Mouse (Mus musculus) forebrain, embryonic 13.5 days (tissue): ENCODE data around the gene Svopl. TPM values are rescaled to one million over a fixed set of nuclear protein-coding genes. Genes with fewer than 3 reads are reported as not detected.

Experiments used
- ATAC-seq: fragments of 200-750 bp; cut with Nextera tagmentation; 2 replicates; pipeline ENCODE4 v1.8.0; 2017
- H3K27ac ChIP-seq: fragments of 300-500 bp; sonication (generic); 2 replicates; pipeline ENCODE4 v1.5.1; 2015; ENCODE audit warnings: inconsistent platforms, mild to moderate bottlenecking, moderate library complexity
- H3K27me3 ChIP-seq: fragments of 300-500 bp; sonication (generic); 2 replicates; pipeline ENCODE4 v1.6.1; 2015; ENCODE audit warnings: mild to moderate bottlenecking, inconsistent platforms
- H3K36me3 ChIP-seq: fragments of 300-500 bp; sonication (generic); 2 replicates; pipeline ENCODE4 v1.6.1; 2015; ENCODE audit warnings: mild to moderate bottlenecking, inconsistent platforms; ENCODE audit not compliant: poor library complexity, severe bottlenecking
- H3K4me1 ChIP-seq: fragments of 300-500 bp; sonication (generic); 2 replicates; pipeline ENCODE4 v1.6.1; 2015; ENCODE audit warnings: inconsistent platforms
- H3K4me2 ChIP-seq: fragments of 300-500 bp; sonication (generic); 2 replicates; pipeline ENCODE4 v1.6.1; 2015; ENCODE audit warnings: inconsistent platforms, mild to moderate bottlenecking, moderate library complexity
- H3K4me3 ChIP-seq: fragments of 300-500 bp; sonication (generic); 2 replicates; pipeline ENCODE4 v1.5.1; 2015; ENCODE audit warnings: mild to moderate bottlenecking, inconsistent platforms
- H3K9ac ChIP-seq: fragments of 300-500 bp; sonication (generic); 2 replicates; pipeline ENCODE4 v1.6.1; 2015; ENCODE audit warnings: mild to moderate bottlenecking, inconsistent platforms
- H3K9me3 ChIP-seq: fragments of 300-500 bp; sonication (generic); replicated peaks from 2 replicates; pipeline ENCODE4 v1.6.1; 2016; ENCODE audit warnings: inconsistent platforms
- WGBS: fragments of 180-500 bp; shearing (Covaris S2); methylation state at CpG from one replicate; pipeline ENCODE4 v1.1.7; 2015; 5-methylcytosine and 5-hydroxymethylcytosine counted together
- polyA plus RNA-seq: library from polyadenylated mRNA; unstranded; fragments of >200 nt; fragmentation: Nextera tagmentation; extraction: Ambion mirVana; gene quantifications from 2 replicates; pipeline ENCODE4 v1.2.1, GENCODE M21; 2015

The Svopl gene
- polyA plus RNA-seq, 1 experiment from 2014 or later = 0.36 TPM

DNA sequence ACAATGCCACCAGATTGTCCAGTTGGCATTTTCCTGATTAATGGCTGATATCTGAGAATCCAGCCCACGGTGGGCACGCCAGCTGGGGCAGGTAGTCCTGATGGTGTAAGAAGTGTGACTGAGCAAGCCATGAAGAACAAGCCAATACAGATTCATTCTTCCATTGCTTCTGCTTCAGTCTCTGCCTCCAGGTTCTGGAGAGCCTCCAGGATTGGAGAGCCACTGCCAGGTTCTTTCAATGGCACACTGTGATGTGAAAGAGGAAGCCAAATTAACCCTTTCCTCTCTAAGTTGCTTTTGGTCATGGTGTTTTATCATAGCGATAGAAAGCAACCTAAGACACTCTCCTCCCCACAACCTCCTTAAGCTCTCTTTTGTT, 18.3 kb upstream of the Svopl start:
- no peaks in the 10 kb centered on the region for H3K36me3 ChIP-seq
- peaks cover 11% of the 10 kb centered on the region; the same call in 1 of the 2 replicates for H3K4me1 ChIP-seq
- no peak overlapping the region for H3K4me3 ChIP-seq
- no peaks in the 10 kb centered on the region for H3K27me3 ChIP-seq
- 61% methylated on average over 3 of the region's 3 CpGs for WGBS
- H3K4me2 ChIP-seq = no peak overlapping the region
- peaks cover 7% of the 10 kb centered on the region; the same call in 1 of the 2 replicates for H3K9me3 ChIP-seq
- H3K9ac ChIP-seq = no peak overlapping the region
- ATAC-seq = no peak
- H3K27ac ChIP-seq = no peak overlapping the region

DNA sequence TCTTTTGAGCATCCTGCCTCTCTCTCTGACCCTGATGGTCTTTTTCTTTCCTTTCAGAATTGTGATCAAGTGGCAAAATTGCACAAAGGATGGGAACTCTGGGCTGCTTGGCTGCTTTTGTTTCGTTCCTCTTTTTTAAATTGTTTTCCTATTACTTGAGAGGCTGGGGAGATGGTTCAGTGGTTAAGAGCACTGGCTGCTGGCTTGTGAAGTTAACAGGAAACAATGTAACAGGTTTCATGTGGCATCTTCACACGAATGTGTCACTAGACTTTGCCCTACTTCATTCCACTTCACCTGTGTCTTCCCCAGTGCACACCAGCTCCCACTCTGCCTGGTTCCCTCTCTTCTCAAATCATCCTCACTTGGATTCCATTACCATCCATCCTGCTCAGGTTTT, 17.8 kb upstream of the Svopl start:
- H3K4me2 ChIP-seq = no peak overlapping the region
- no peak for ATAC-seq
- no peaks in the 10 kb centered on the region for H3K27me3 ChIP-seq
- peaks cover 7% of the 10 kb centered on the region; the same call in 1 of the 2 replicates for H3K9me3 ChIP-seq
- no peak overlapping the region for H3K4me3 ChIP-seq
- H3K36me3 ChIP-seq = no peaks in the 10 kb centered on the region
- WGBS = 63% methylated on average over 2 of the region's 2 CpGs
- no peak overlapping the region for H3K9ac ChIP-seq
- peaks cover 11% of the 10 kb centered on the region; the same call in 1 of the 2 replicates for H3K4me1 ChIP-seq
- no peak overlapping the region for H3K27ac ChIP-seq

DNA sequence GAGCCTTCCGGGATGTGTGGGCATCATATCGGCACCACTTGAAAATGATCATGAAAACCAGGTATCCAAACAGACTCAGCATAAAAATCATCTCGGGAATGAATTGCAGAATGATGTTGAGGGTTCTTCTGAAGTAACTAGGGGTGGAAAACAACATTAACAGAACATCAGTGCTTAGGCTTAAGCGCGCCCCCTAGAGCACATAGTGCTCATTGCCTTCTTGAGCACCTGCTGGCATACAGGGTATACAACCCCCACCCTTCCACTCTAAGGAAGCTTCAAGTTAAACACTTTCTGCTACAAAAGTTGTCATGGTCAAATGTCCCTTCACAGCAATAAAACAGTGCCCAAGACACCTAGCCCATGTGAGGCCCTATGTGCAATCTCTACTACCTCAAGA, 12.0 kb upstream of the Svopl start:
- no peaks in the 10 kb centered on the region for H3K27me3 ChIP-seq
- 53% methylated on average over 5 of the region's 5 CpGs for WGBS
- no peaks in the 10 kb centered on the region for H3K36me3 ChIP-seq
- no peak overlapping the region for H3K27ac ChIP-seq
- H3K4me3 ChIP-seq = no peak overlapping the region
- no peak for ATAC-seq
- no peak overlapping the region for H3K4me2 ChIP-seq
- H3K9ac ChIP-seq = no peak overlapping the region
- no peaks in the 10 kb centered on the region for H3K4me1 ChIP-seq
- peaks cover 7% of the 10 kb centered on the region; the same call in 1 of the 2 replicates for H3K9me3 ChIP-seq

DNA sequence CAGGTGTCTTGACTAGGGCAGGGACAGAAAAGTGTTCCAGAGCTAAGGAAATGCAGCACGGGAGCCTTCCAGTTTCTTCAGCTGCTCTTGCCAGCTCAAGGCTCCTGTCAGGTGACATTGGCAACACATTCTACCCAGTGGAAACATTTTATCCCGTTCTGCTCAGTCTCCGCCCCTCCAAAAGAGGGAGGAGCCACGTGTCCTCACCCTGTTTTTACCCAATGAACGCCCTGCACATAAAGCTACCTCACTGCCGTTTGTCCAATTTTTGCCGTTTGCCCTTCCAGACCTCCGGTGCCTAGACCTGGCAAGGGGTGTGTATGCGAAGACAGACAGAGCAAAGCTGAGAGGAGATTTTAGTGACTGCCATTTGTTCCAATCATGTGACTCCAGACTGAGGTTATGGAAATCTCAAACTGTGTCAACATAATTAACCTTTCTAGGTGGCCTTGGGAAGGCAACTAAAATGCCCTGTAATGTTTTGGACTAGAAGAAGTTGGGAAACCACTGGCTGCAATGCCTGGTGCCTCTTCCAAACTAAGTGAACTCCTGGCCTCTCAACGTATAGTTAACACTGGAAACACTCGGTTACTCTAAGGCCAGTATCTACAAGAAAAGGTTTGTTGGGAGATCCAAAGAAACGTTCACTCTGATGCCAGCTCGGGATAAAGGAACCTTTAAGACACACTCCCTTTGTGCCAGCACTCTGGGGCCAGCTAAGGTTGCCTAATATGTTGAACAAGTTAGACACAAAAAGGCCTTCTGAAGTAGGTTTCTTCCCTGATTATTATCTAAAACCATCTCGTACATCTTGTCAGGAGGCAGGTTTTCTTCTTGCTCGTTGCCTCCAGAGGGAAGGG, 8.9 kb upstream of the Svopl start:
- Histone ChIP-seq H3K27me3 (no peaks in the 10 kb centered on the region), H3K4me1 (no peaks in the 10 kb centered on the region), H3K9ac (no peak overlapping the region), H3K4me2 (no peak overlapping the region), H3K27ac (no peak overlapping the region), H3K36me3 (no peaks in the 10 kb centered on the region), H3K4me3 (no peak overlapping the region), H3K9me3 (no peaks in the 10 kb centered on the region)
- no peak for ATAC-seq
- 85% methylated on average over 15 of the region's 15 CpGs for WGBS

DNA sequence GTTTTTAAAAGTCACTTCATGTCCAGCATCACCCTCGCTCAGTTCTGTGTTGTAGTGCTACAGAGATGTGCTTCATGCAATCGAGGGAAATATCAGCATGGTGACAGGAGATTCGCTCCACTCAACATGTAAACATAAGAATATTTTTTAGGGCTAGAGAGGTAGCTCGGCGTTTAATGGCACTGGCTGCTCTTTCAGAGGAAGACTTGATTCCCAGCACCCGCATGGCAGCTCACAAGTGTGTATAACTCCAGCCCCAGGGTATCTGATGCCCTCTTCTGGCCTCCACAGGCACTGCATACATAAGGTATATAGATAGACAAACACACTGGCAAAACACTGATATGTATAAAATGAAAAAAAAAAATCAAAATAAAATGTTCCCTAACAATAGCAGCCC, 2.8 kb upstream of the Svopl start:
- 96% methylated on average over 6 of the region's 6 CpGs for WGBS
- Histone ChIP-seq H3K9ac (no peak overlapping the region), H3K4me1 (peaks cover 5% of the 10 kb centered on the region; the same call in 1 of the 2 replicates), H3K27ac (no peak overlapping the region), H3K9me3 (no peaks in the 10 kb centered on the region), H3K27me3 (no peaks in the 10 kb centered on the region), H3K4me2 (no peak overlapping the region), H3K4me3 (no peak overlapping the region), H3K36me3 (no peaks in the 10 kb centered on the region)
- ATAC-seq = no peak

DNA sequence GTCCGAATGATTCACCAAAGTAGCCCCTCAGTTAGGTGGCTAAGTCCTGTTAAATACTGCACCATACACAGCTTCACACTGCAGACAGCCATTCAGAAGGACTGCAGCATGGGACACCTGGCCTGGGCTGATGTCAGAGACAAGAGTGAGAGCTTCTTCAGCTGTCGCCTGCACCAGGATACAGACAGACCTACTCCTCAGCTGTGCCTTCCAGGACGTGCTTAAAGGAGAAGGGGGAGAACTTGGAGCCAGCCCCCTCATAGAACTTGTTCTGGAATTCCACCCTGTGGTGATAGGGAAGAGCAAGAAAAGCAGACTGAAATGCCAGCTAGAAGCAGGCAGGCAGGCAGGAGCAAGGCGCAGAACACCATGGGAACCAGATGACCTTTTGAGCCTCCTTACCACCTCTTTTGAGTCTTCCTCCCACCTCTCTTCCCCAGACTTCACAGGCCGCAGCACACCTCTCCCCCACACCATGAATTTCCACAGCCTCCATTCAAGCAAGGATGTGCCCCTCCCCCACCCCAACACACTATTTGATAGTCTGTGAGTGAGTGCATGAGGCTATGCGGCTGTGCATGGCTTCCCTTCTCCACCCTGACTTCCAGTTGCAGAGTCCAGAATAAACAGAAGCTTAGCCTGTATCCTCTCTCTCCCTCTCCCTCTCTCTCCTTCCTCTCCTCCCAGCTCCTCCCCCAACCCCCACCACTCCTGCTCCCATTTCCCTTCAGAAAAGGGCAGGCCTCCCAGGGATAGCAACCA, 2.2 kb upstream of the Svopl start:
- Histone ChIP-seq H3K4me2 (no peak overlapping the region), H3K27me3 (no peaks in the 10 kb centered on the region), H3K4me3 (no peak overlapping the region), H3K9me3 (no peaks in the 10 kb centered on the region), H3K9ac (no peak overlapping the region), H3K27ac (no peak overlapping the region), H3K4me1 (peaks cover 5% of the 10 kb centered on the region; the same call in 1 of the 2 replicates), H3K36me3 (no peaks in the 10 kb centered on the region)
- WGBS = 74% methylated on average over 6 of the region's 6 CpGs
- no peak for ATAC-seq

DNA sequence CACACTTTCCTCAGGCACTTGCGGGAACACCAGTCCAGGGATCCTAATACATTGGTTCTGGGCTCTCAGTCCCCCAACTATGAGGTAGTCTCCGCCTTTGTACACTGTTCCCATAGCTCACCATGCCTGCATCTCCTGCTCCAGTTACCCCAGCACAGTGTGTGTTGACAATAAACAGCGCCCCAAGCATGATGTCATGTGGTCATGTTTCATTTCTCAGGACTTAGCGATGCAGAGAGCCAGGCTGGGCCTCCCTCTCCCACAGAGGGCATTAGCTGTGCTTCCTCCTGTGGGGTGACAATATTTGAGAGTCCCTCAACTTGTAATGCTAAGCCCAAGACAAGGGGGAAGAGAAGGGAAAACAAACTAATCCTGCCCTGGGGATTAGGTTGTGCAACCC, 1.2 kb upstream of the Svopl start:
- Histone ChIP-seq H3K27me3 (no peaks in the 10 kb centered on the region), H3K4me3 (no peak overlapping the region), H3K27ac (no peak overlapping the region), H3K9ac (no peak overlapping the region), H3K36me3 (no peaks in the 10 kb centered on the region), H3K4me2 (no peak overlapping the region), H3K9me3 (no peaks in the 10 kb centered on the region), H3K4me1 (peaks cover 5% of the 10 kb centered on the region; the same call in 1 of the 2 replicates)
- WGBS = 71% methylated on average over 4 of the region's 4 CpGs
- no peak for ATAC-seq

DNA sequence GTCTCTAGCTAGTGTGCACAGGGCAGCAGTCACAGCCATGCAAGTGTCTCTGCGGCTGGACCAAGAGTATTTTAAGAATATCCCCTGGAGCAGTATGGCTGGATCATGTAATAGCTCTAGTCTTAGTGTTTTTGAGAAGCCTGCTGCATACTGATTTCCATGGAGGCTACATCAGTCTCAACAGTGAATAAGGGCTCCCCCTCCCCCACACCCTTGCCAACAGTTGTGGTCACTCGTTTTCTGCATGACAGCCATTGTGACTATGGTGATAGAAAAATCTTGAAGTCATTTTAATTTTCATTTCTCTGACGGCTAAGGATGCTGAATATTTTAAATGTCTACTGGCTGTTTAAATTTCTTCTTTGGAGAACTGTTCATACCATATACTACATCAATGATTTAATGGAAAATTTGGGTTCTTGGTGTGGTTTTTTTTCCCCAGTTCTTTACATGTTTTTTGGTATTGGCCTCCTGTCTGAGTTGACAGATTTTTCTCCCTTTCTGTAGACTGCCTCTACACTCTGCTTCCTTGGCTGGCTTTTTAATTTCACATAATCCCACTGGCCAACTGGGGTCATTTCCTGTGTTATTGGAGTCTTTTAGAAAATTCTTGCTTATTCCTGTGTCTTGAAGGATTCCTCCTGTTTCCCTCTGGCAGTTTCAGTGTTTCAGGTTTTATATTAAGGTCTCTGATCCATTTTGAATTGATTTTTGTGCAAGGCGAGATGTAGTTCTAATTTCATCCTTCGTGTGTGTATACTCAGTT, 13.8 kb downstream of the Svopl start:
- peaks cover 2% of the 10 kb centered on the region; the same call in 1 of the 2 replicates for H3K4me1 ChIP-seq
- no peaks in the 10 kb centered on the region for H3K36me3 ChIP-seq
- H3K4me2 ChIP-seq = no peak overlapping the region
- no peak for ATAC-seq
- H3K9me3 ChIP-seq = no peaks in the 10 kb centered on the region
- WGBS = 75% methylated on average over 5 of the region's 5 CpGs
- no peak overlapping the region for H3K4me3 ChIP-seq
- no peaks in the 10 kb centered on the region for H3K27me3 ChIP-seq
- no peak overlapping the region for H3K9ac ChIP-seq
- H3K27ac ChIP-seq = no peak overlapping the region

DNA sequence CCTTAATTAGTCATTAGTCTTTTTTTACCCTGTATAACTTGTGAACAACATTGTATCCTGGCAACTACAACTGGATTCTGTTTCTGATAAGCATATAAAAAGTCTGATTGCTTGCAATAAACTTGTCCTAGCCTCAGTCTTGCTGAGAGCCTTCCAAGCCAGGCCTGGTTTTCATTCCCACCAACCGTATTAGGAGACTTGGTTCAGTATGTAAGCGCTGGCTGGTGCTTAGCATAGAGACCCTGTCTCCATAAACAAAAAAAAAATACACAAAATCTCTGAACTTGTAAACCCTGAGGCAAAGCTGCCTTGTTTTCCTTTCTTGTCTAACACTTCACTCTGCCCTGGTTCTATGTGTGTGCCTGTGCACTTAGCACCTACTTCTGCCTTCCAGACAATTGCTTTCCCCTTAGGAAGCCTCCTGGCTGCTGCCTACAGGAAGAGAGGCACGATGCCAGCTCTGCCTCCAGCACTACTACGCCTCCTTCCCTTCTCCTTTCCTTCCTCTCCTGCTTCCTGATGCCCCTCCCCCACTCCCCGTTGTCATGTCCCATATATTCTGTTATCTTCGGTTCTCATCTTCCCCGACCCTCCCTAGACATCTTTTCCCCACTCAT, 14.8 kb downstream of the Svopl start:
- Histone ChIP-seq H3K27me3 (no peaks in the 10 kb centered on the region), H3K36me3 (no peaks in the 10 kb centered on the region), H3K4me1 (peaks cover 2% of the 10 kb centered on the region; the same call in 1 of the 2 replicates), H3K4me2 (no peak overlapping the region), H3K9ac (no peak overlapping the region), H3K4me3 (no peak overlapping the region), H3K9me3 (no peaks in the 10 kb centered on the region), H3K27ac (no peak overlapping the region)
- 67% methylated on average over 7 of the region's 7 CpGs for WGBS
- no peak for ATAC-seq

DNA sequence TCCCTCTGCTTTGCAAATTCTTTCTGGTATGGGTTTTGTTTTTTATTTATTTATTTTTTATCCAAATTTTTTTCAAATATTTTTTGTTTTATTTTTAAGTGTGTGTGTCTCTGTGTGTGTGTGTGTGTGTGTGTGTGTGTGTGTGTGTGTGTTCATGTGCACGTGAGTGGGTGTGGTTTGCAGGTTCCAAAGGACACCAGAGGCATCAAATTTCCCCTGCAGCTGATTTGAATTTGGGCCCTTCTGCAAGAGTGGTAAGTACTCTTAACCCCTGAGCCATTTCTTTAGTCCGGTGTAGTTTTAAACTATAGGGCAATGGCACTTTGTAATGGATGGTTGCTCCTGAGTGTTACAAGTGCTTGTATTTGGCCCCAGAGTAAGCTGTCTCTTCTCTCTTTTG, 18.6 kb downstream of the Svopl start:
- 72% methylated on average over 2 of the region's 2 CpGs for whole genome bisulfite sequencing
- ATAC-seq = no peak
- Histone ChIP-seq H3K27ac (no peak overlapping the region), H3K27me3 (no peaks in the 10 kb centered on the region), H3K9me3 (no peaks in the 10 kb centered on the region), H3K4me3 (no peak overlapping the region), H3K9ac (no peak overlapping the region), H3K36me3 (no peaks in the 10 kb centered on the region), H3K4me2 (no peak overlapping the region), H3K4me1 (peaks cover 2% of the 10 kb centered on the region; the same call in 1 of the 2 replicates)

DNA sequence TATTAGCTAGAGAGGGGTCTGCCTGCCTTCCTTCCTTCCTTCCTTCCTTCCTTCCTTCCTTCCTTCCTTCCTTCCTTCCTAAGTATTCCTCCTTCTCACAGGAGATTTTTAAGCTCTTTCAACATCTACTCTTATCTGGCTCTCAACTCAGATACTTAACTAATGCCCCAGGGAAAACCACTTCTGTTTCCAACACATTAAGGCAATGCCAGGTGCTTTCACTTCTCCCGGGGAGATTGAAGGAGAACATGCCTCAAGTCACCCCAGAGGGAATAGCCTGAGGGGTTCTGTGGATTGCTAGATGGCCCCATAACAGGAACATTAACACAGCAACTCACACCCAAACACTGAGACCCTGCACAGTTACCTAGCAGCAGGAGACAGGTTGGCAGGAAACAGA, 19.0 kb downstream of the Svopl start:
- WGBS = 78% methylated on average over 1 of the region's 1 CpGs
- Histone ChIP-seq H3K36me3 (no peaks in the 10 kb centered on the region), H3K4me2 (no peak overlapping the region), H3K4me1 (peaks cover 2% of the 10 kb centered on the region; the same call in 1 of the 2 replicates), H3K27ac (no peak overlapping the region), H3K4me3 (no peak overlapping the region), H3K27me3 (no peaks in the 10 kb centered on the region), H3K9ac (no peak overlapping the region), H3K9me3 (no peaks in the 10 kb centered on the region)
- ATAC-seq = no peak
